Mouse (Mus musculus) midbrain, embryonic 16.5 days (tissue): ENCODE data around the gene Ubap2. TPM values are rescaled to one million over a fixed set of nuclear protein-coding genes. Genes with fewer than 3 reads are reported as not detected.

Experiments used
- ATAC-seq: fragments of 200-750 bp; cut with Nextera tagmentation; 2 replicates; pipeline ENCODE4 v1.8.0; 2017; ENCODE audit warnings: moderate TSS enrichment
- H3K27ac ChIP-seq: fragments of 300-500 bp; sonication (generic); 2 replicates; pipeline ENCODE4 v1.5.1; 2014; ENCODE audit warnings: mild to moderate bottlenecking, low read length, mixed read lengths
- H3K27me3 ChIP-seq: fragments of 300-500 bp; sonication (generic); 2 replicates; pipeline ENCODE4 v1.6.1; 2014; ENCODE audit warnings: low read depth, low read length, mixed read lengths; ENCODE audit not compliant: control insufficient read depth, insufficient read depth
- H3K36me3 ChIP-seq: fragments of 300-500 bp; sonication (generic); 2 replicates; pipeline ENCODE4 v1.6.1; 2014; ENCODE audit warnings: mild to moderate bottlenecking, low read length, moderate library complexity, mixed read lengths; ENCODE audit not compliant: control insufficient read depth, insufficient read depth
- H3K4me1 ChIP-seq: fragments of 300-500 bp; sonication (generic); 2 replicates; pipeline ENCODE4 v1.6.1; 2014; ENCODE audit warnings: mild to moderate bottlenecking, low read length, mixed read lengths; ENCODE audit not compliant: control insufficient read depth, insufficient read depth
- H3K4me2 ChIP-seq: fragments of 300-500 bp; sonication (generic); 2 replicates; pipeline ENCODE4 v1.6.1; 2014; ENCODE audit warnings: mild to moderate bottlenecking, low read length, mixed read lengths
- H3K4me3 ChIP-seq: fragments of 300-500 bp; sonication (generic); 2 replicates; pipeline ENCODE4 v1.5.1; 2014; ENCODE audit warnings: low read depth, mild to moderate bottlenecking, low read length, moderate library complexity, mixed read lengths
- H3K9ac ChIP-seq: fragments of 300-500 bp; sonication (generic); 2 replicates; pipeline ENCODE4 v1.6.1; 2014; ENCODE audit warnings: low read depth, low read length, mixed read lengths
- H3K9me3 ChIP-seq: fragments of 300-500 bp; sonication (generic); replicated peaks from 2 replicates; pipeline ENCODE4 v1.6.1; 2014; ENCODE audit warnings: mild to moderate bottlenecking, low read length, mixed read lengths; ENCODE audit not compliant: control insufficient read depth, poor library complexity, severe bottlenecking
- WGBS: fragments of 180-500 bp; shearing (Covaris S2); extraction: QIAGEN DNeasy Blood & Tissue Kit; methylation state at CpG from one replicate; pipeline ENCODE4 v1.1.7; 2014; 5-methylcytosine and 5-hydroxymethylcytosine counted together
- polyA plus RNA-seq: library from polyadenylated mRNA; unstranded; fragments of >200 nt; fragmentation: Nextera tagmentation; extraction: Ambion mirVana; gene quantifications from 2 replicates; pipeline ENCODE4 v1.2.1, GENCODE M21; 2015

Gene Ubap2
- polyA plus RNA-seq, 1 experiment from 2014 or later: 56.4 TPM

DNA sequence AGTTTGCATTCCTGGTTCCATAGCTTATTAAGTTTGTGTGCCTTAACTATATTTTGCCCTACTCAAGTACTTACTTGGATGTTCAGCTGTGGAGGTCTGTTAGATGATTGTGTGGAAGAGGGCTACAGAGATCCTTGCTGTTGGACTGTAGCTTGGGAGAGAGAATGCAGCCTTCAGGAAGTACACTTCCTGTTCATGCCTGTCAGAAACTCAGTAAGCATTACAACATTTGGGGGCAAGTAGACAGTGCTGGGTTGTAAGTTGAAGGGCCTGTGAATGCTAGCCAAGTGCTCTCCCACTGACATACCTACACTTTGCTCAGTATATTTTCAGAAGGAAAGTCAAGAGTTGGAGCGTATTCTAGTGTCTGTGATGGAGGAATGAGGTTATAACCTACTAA lies 116.7 kb downstream of the Ubap2 start:
- 91% methylated on average over 1 of the region's 1 CpGs for WGBS

DNA sequence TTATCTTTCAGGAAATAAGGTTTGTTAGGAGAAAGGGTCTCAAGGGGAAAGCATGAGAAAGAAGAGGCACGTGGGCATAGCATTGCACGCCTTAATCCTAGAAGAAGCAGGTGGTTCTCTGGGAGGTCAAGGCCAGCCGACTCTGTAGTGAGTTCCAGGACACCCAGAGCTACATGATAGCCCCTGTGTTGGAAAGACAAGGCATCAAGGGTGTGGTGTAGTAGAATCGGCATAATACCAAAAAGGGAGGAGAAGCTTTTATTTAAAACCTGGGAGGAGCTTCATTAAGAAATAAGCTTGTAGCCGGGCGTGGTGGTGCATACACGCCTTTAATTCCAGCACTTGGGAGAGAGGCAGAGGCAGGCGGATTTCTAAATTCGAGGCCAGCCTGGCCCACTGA lies 118.0 kb downstream of the Ubap2 start:
- Histone ChIP-seq H3K4me2 (no peak overlapping the region), H3K36me3 (no peaks in the 10 kb centered on the region), H3K9ac (no peak overlapping the region), H3K4me3 (no peak overlapping the region), H3K4me1 (0 out of 2 replicates have a peak, but pooled peaks cover 2% of the 10 kb centered on the region), H3K27ac (no peak overlapping the region), H3K27me3 (no peaks in the 10 kb centered on the region), H3K9me3 (no peaks in the 10 kb centered on the region)
- ATAC-seq: no peak
- WGBS: 82% methylated on average over 9 of the region's 9 CpGs

More for the DNA sequence above, 116.7 kb downstream of the Ubap2 start:
- H3K27ac ChIP-seq: no peak overlapping the region
- no peaks in the 10 kb centered on the region for H3K36me3 ChIP-seq
- no peaks in the 10 kb centered on the region for H3K9me3 ChIP-seq
- no peak overlapping the region for H3K4me2 ChIP-seq
- no peaks in the 10 kb centered on the region for H3K4me1 ChIP-seq
- no peak for ATAC-seq
- H3K9ac ChIP-seq: no peak overlapping the region
- H3K4me3 ChIP-seq: no peak overlapping the region
- H3K27me3 ChIP-seq: no peaks in the 10 kb centered on the region

DNA sequence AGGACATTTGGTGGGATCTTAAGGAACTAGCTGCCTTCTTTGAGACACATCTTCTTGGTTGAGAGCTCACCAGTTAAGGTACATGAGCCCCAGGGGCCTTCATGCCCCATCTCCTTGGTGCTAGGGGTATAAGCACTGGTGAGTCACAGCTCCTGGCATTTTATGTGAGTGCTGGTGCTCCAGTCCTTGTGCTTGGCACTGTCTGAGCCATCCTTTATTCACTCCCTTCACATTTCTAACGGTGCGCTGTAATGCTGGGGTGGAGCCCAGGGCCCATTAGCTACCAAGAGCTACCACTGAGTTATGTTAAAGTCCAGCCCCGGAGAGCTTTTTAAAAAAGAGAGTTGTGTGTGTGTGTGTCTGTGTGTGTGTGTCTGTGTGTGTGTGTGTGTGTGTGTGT lies 121.8 kb downstream of the Ubap2 start:
- Histone ChIP-seq H3K27ac (no peak overlapping the region), H3K9ac (no peak overlapping the region), H3K27me3 (no peaks in the 10 kb centered on the region), H3K4me3 (no peak overlapping the region), H3K36me3 (no peaks in the 10 kb centered on the region), H3K4me2 (no peak overlapping the region), H3K9me3 (no peaks in the 10 kb centered on the region), H3K4me1 (0 out of 2 replicates have a peak, but pooled peaks cover 2% of the 10 kb centered on the region)
- WGBS: 82% methylated on average over 3 of the region's 3 CpGs
- ATAC-seq: 0 out of 2 replicates have a peak, but pooled peaks have one; percentile 11

DNA sequence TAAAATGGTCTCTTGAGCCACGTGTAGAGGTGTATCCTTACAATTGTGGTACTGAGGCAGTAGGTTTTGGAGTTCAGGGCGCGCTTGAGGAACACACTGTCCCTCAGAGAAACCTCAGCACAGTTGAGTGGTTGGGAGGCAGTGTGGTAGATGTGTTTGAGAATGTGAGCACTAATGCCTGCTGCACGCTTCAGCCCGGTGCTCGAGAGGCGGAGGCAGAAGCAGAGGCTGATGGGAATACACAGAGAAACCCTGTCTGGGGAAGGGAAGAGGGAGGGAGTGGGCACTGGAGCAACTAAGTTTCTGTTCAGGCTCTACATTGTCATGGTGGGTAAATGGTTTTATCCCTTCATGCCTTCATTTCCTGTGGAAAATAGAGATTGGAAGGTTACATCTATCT lies 123.8 kb downstream of the Ubap2 start:
- Histone ChIP-seq H3K27ac (no peak overlapping the region), H3K4me2 (no peak overlapping the region), H3K4me1 (0 out of 2 replicates have a peak, but pooled peaks cover 2% of the 10 kb centered on the region), H3K9me3 (no peaks in the 10 kb centered on the region), H3K27me3 (no peaks in the 10 kb centered on the region), H3K9ac (no peak overlapping the region), H3K36me3 (no peaks in the 10 kb centered on the region), H3K4me3 (no peak overlapping the region)
- no peak for ATAC-seq
- WGBS: 98% methylated on average over 7 of the region's 7 CpGs

DNA sequence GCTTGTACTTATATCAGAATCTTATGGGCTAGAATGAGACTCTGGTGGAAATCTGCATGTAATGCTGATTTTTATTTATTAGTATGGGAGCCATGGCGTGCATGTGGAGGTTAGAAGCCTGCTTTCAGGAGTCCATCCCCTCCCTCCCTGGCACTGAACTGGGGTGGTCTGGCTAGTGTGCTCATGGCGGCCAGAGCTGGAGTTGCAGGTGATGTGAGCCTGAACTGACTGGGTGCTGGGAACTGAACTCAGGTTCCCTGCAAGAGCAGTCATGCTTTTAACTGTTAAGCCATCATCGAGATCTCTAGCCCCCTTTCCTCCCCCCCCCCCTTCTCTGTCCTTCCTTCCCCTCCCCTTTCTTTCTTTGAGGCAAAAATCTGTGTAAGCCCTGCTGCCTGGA lies 125.1 kb downstream of the Ubap2 start:
- WGBS: 86% methylated on average over 3 of the region's 3 CpGs
- Histone ChIP-seq H3K4me1 (0 out of 2 replicates have a peak, but pooled peaks cover 2% of the 10 kb centered on the region), H3K4me3 (no peak overlapping the region), H3K27me3 (no peaks in the 10 kb centered on the region), H3K27ac (no peak overlapping the region), H3K9me3 (no peaks in the 10 kb centered on the region), H3K4me2 (no peak overlapping the region), H3K36me3 (no peaks in the 10 kb centered on the region), H3K9ac (no peak overlapping the region)
- ATAC-seq: no peak

Other genes starting within 250 kb of the Ubap2 start
- not detected in 2 replicates for gene Aqp7, start 227.0 kb downstream of the Ubap2 start, polyA plus RNA-seq
- 0.24 and 0.41 TPM in 2 replicates for gene Aqp3, start 177.0 kb downstream of the Ubap2 start, polyA plus RNA-seq
- gene Nol6, start 150.7 kb downstream of the Ubap2 start, polyA plus RNA-seq: 40.9 and 43.6 TPM in 2 replicates
- gene Ube2r2, start 139.4 kb downstream of the Ubap2 start, polyA plus RNA-seq: 51.1 and 57.5 TPM in 2 replicates
- gene Dcaf12, start 39.7 kb upstream of the Ubap2 start, polyA plus RNA-seq: 76.6 and 83.6 TPM in 2 replicates
- 64.4 and 69.0 TPM in 2 replicates for gene Ubap1, start 73.9 kb upstream of the Ubap2 start, polyA plus RNA-seq
- gene Kif24, start 189.7 kb upstream of the Ubap2 start, polyA plus RNA-seq: 2.5 and 3.0 TPM in 2 replicates
- 70.6 and 80.8 TPM in 2 replicates for gene Nudt2, start 190.0 kb upstream of the Ubap2 start, polyA plus RNA-seq
- 7.4 and 11.6 TPM in 2 replicates for gene AI464131, start 227.9 kb upstream of the Ubap2 start, polyA plus RNA-seq
- gene 1110017D15Rik, start 242.2 kb upstream of the Ubap2 start, polyA plus RNA-seq: 15.1 and 18.5 TPM in 2 replicates